Mouse (Mus musculus) heart, postnatal 14 days (tissue): ENCODE measurements around the gene Fam24b. TPM values are rescaled to one million over a fixed set of nuclear protein-coding genes. Genes with fewer than 3 reads are reported as not detected.

Experiments used
- total RNA-seq, 2 experiments: library from RNA; stranded (reverse); gene quantifications; 2 replicates each; pipeline ENCODE4 v1.2.3; 2021

Fam24b gene
- total RNA-seq, 2 experiments from 2014 or later, result not detected

Other genes with a start within 250 kb of the Fam24b start
- gene 4933402N03Rik, start 183.2 kb downstream of the Fam24b start, total RNA-seq, result not detected
- 10 to 100 TPM; 14.9 to 18.7 TPM for gene 5430419D17Rik, start 155.1 kb downstream of the Fam24b start, total RNA-seq
- gene Cuzd1, start 7.2 kb downstream of the Fam24b start, total RNA-seq, result under 1 TPM; 0.15 to 0.29 TPM
- gene Fam24a, start 4.3 kb upstream of the Fam24b start, total RNA-seq, result not detected
- 10 to 100 TPM in 1 of 2 experiments, 1 to 10 TPM in 1; 9.2 to 12.8 TPM for gene 2310057M21Rik, start 33.2 kb upstream of the Fam24b start, total RNA-seq
- gene Pstk, start 41.6 kb upstream of the Fam24b start, total RNA-seq, result 10 to 100 TPM; 49.2 to 50.3 TPM
- 10 to 100 TPM; 31.4 to 33.0 TPM for gene Ikzf5, start 81.0 kb upstream of the Fam24b start, total RNA-seq
- 100 to 1,000 TPM in 1 of 2 experiments, 10 to 100 TPM in 1; 95.4 to 100 TPM for gene Acadsb, start 81.1 kb upstream of the Fam24b start, total RNA-seq
- not detected for gene Hmx3, start 213.4 kb upstream of the Fam24b start, total RNA-seq
- not detected for gene Hmx2, start 219.3 kb upstream of the Fam24b start, total RNA-seq
- 10 to 100 TPM; 34.2 to 34.7 TPM for gene Bub3, start 230.7 kb upstream of the Fam24b start, total RNA-seq